Mouse (Mus musculus) liver, postnatal 0 days (tissue): ENCODE measurements around the gene Grin2d.
A peak's percentile ranks its signal among the peaks of the same experiment; 100 is the strongest.

Experiments used
- CTCF ChIP-seq: sonication (generic); IDR thresholded peaks from 2 replicates; pipeline ENCODE4 v1.5.1; 2016; ENCODE audit warnings: antibody characterized with exemption, low read depth
- EP300 ChIP-seq: IDR thresholded peaks from 2 replicates; pipeline ENCODE4 v1.6.1; 2016; ENCODE audit warnings: antibody characterized with exemption, low read depth, mild to moderate bottlenecking

GRCm38 (mm10) chr7:45916056-45917003 is 38.2 kb upstream of the Grin2d start:
- TF ChIP-seq CTCF (0 out of 2 replicates have a peak, but pooled peaks have one; percentile 13), EP300 (no peak)
